Mouse (Mus musculus): Measurements from ENCODE around the gene Gucy1b2.

Gucy1b2 gene

GRCm38 (mm10) chr14:62443840-62444430 is 12.2 kb downstream of the Gucy1b2 start:
- no peak for DNase-seq

GRCm38 (mm10) chr14:62442971-62443370 is 13.1 kb downstream of the Gucy1b2 start:
- peak; percentile 75 for DNase-seq

- no peak for DNase-seq
Observed at GRCm38 (mm10) chr14:62440036-62440435, 16.1 kb downstream of the Gucy1b2 start.

- peak; percentile 82 for DNase-seq
Observed at GRCm38 (mm10) chr14:62438236-62438635, 17.9 kb downstream of the Gucy1b2 start.

- DNase-seq, result no peak
Observed at GRCm38 (mm10) chr14:62437806-62438205, 18.3 kb downstream of the Gucy1b2 start.

- no peak for DNase-seq
Observed at GRCm38 (mm10) chr14:62425277-62425691, 30.8 kb downstream of the Gucy1b2 start.

- no peak for DNase-seq
Observed at GRCm38 (mm10) chr14:62422265-62422664, 33.8 kb downstream of the Gucy1b2 start.

- no peak for DNase-seq
Observed at GRCm38 (mm10) chr14:62417501-62417900, 38.6 kb downstream of the Gucy1b2 start.

GRCm38 (mm10) chr14:62416742-62417134 is 39.4 kb downstream of the Gucy1b2 start:
- no peak for DNase-seq

GRCm38 (mm10) chr14:62416007-62416741 is 39.9 kb downstream of the Gucy1b2 start:
- DNase-seq, result no peak

GRCm38 (mm10) chr14:62395346-62395745 is 60.7 kb downstream of the Gucy1b2 start:
- DNase-seq, result no peak

- no peak for DNase-seq
Observed at GRCm38 (mm10) chr14:62392754-62393153, 63.3 kb downstream of the Gucy1b2 start.

GRCm38 (mm10) chr14:62389729-62390536 is 66.2 kb downstream of the Gucy1b2 start:
- DNase-seq, result no peak

- no peak for DNase-seq
Observed at GRCm38 (mm10) chr14:62389064-62389728, 66.9 kb downstream of the Gucy1b2 start.

GRCm38 (mm10) chr14:62383786-62384299 is 72.2 kb downstream of the Gucy1b2 start:
- DNase-seq, result no peak

GRCm38 (mm10) chr14:62383109-62383508 is 73.0 kb downstream of the Gucy1b2 start:
- no peak for DNase-seq

- no peak for DNase-seq
Observed at GRCm38 (mm10) chr14:62380606-62381005, 75.5 kb downstream of the Gucy1b2 start.

GRCm38 (mm10) chr14:62379391-62379790 is 76.7 kb downstream of the Gucy1b2 start:
- no peak for DNase-seq

GRCm38 (mm10) chr14:62376115-62376514 is 80.0 kb downstream of the Gucy1b2 start:
- no peak for DNase-seq

GRCm38 (mm10) chr14:62375694-62376093 is 80.4 kb downstream of the Gucy1b2 start:
- peak; percentile 54 for DNase-seq

- no peak for DNase-seq
Observed at GRCm38 (mm10) chr14:62374001-62374400, 82.1 kb downstream of the Gucy1b2 start.

GRCm38 (mm10) chr14:62370819-62371218 is 85.3 kb downstream of the Gucy1b2 start:
- DNase-seq, result peak; percentile 80

- no peak for DNase-seq
Observed at GRCm38 (mm10) chr14:62363774-62364173, 92.3 kb downstream of the Gucy1b2 start.

All from kidney, adult 9 months (tissue).